Mouse (Mus musculus): ENCODE results near the gene Cutal.

Gene Cutal

GRCm38 (mm10) chr2:34893950-34894349 is 19.8 kb downstream of the Cutal start:
- DNase-seq: no peak

DNA sequence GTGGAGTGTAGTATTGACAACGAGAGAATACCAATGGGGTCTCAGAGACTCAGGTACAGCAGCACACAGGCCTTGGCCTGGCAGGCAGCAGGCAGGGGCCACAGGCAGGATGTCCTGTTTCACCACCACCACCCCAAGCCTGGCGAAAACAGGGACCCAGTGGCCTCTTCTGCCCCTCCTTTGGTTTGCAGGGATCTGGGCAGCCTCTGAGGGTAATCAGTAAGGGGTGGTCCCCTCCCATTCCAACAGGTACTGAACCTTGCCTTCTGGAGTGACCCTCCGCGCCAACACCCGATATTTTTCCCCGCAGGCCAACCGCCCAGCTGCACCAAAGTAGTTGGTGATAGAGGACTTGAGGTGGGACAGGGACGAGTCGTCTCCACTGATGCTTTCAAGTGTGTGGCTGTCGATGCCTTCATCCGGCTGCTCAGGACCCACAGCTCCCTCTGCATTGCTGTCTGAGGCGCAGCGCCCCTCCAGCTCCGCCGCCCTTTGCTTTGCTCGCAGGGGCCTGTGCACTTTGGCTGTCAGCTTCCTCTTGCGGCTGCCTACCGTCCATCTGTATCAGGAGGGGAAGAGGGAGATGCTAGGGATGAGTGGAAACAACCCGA is 21.4 kb downstream of the Cutal start:
- DNase-seq: no peak

GRCm38 (mm10) chr2:34896821-34897460 is 22.7 kb downstream of the Cutal start:
- DNase-seq: no peak

DNA sequence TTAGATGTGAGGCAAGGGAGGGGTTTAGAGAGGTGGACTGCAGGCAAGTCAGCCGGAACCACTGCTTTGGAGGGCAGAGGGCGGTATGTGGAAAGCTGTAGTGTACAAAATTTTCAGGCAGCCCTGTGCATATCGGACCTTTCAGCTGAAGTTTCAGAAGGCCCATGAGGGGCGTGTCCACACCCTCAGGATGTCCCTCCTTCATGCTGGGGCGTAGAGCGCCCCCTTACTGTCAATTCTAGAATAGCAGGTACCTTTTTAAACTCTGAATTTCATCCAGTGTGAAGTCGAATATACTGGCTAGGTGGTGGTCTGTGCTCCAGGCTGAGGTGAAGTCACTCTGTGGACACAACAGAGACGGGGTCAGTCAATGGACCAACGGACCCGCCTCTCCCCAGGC is 23.6 kb downstream of the Cutal start:
- peak; percentile 53 for DNase-seq

GRCm38 (mm10) chr2:34899682-34900081 is 25.5 kb downstream of the Cutal start:
- DNase-seq: no peak

DNA sequence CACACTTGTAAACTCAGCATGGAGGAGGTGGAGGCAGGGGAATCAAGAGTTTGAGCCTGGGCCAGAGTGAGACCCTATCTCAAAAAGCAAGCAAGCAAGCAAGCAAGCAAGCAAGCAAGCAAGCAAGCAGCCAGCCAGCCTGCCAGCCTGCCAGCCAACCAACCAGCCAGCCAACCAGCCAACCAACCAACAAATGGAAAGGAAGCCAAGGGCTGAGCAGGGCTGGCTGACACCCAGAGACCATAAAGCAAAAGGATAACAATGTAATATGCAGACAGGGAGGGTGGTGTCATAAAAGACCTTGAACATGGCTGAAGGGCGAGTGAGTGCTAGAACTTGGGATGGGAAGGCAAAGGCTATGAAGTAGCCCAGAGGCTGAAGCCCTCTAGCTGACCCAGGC is 26.2 kb downstream of the Cutal start:
- DNase-seq: no peak

- DNase-seq: no peak
Measured at GRCm38 (mm10) chr2:34901726-34902125, 27.5 kb downstream of the Cutal start.

DNA sequence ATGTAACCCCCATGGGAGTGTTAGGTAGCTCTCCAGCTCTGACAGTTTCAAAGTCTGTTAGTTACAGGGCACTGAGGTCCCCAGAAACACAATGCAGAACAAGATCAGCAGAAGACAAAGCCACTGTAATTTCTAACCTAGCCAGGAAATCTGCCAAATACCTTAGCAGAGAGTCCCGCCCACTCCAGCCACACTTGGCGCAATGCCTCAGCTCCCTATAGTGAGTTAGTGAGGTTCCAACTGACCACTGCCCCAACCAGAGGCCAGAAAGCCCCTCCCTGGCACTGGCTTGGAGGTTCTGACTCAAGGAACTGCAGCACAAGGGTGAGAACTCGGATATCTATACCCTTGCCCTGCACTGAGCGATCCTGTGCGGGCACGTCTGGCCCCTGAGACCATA is 28.5 kb downstream of the Cutal start:
- no peak for DNase-seq

- DNase-seq: no peak
Measured at GRCm38 (mm10) chr2:34903191-34903590, 29.0 kb downstream of the Cutal start.

- no peak for DNase-seq
Measured at GRCm38 (mm10) chr2:34903652-34904405, 29.6 kb downstream of the Cutal start.

- DNase-seq: peak; percentile 99
Measured at GRCm38 (mm10) chr2:34904849-34905542, 30.8 kb downstream of the Cutal start.

DNA sequence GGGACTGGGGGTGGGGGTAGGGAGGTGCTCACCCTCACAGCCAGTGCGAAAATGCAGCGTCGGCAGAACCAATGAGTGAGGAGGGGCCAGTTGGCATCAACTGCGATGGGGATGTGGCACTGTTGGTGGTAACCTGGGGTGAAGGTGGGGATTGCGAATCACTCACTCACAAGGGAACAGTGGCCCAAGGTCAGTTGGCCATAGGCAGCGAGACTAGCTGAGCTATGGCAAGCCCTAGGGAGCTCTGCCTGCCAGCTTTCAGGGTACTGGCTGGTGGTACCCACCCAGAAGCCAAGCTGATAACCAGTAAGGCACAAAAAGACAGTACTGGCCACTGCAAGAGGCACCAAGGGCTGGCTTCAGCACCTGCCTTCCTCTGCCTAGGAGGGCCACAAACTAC is 32.2 kb downstream of the Cutal start:
- DNase-seq: no peak

DNA sequence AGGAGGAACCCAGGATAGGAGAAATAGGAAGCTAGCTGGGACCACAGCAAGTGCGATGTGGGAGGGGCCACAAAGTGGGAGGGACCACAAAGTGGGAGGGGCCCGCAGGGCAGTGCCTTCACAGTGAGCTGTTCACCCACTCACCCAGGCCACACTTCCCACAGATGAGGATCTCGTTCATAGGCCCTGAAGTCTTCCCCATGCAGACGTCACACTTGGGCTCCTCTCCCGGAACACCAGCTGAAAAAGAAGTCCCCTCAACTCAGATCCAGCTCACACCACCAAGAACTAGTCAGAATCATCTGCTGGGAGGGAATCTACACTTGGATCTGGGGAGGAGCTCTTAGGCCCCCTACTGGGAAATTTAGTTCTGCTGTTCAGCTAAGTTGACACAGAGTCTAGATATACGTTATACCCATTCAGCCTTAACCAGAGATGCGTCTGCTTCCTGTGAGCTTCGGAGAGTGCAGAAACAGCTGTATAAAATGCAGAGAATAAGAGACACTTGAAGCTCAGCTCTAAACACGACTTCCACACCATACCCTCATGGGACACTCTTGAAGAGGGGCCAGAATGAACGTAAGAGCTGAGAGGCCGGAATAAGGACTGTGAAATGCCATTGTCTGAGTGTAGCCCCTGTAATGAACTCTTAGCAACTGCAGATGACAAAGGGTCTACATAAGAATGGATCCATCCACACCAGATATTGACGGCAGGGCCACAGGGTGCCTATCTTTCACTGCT is 32.8 kb downstream of the Cutal start:
- peak; percentile 61 for DNase-seq

GRCm38 (mm10) chr2:34909719-34910118 is 35.5 kb downstream of the Cutal start:
- no peak for DNase-seq

DNA sequence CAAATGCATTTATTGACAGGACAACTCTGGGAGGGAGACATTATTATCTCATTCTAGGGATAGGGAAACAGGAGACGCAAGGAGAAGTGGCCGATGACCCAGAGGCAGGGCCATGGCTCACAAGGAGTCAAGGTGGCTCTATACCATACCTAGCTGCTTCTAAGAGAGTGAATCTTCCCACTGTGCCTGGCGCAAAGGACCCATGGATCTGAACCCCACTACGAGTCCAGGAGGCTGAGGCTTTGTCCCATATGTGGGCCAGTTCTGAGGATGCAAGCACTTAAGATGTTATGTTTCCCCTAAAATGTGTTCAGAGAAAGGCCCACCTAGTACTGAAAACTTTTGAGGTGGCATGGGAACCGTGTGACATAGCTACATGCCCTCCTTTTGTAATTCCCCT is 37.7 kb downstream of the Cutal start:
- no peak for DNase-seq

- DNase-seq: peak; percentile 81
Measured at GRCm38 (mm10) chr2:34912613-34913012, 38.4 kb downstream of the Cutal start.

GRCm38 (mm10) chr2:34913218-34914068 is 39.2 kb downstream of the Cutal start, which contains the start of gene Phf19:
Gene Phf19 (minus strand): TSS chr2:34914026.
- DNase-seq: peak; percentile 84

GRCm38 (mm10) chr2:34914069-34914822 is 40.0 kb downstream of the Cutal start:
- peak; percentile 65 for DNase-seq

DNA sequence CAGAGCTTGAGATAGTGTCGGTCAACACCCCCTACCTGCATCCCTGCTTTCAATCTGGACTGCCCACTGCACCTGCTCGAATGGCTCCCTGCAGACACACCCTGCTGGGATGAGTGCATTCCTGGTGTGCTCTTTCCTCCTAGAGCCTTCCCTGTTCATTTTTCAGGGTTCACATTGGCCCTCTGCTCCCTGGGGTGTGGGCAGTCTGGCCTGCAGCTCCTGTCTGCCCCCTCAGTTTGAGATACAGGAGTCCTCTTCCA is 40.6 kb downstream of the Cutal start:
- DNase-seq: no peak

GRCm38 (mm10) chr2:34915103-34915502 is 40.9 kb downstream of the Cutal start:
- peak; percentile 45 for DNase-seq

GRCm38 (mm10) chr2:34920144-34920543 is 45.9 kb downstream of the Cutal start:
- peak; percentile 78 for DNase-seq
